Mouse (Mus musculus): ENCODE measurements around the gene G3bp1. TPM values are rescaled to one million over a fixed set of nuclear protein-coding genes. Genes with fewer than 3 reads are reported as not detected.

G3bp1 gene
- polyA plus RNA-seq, 2 experiments, result 27.7 to 58.4 TPM

DNA sequence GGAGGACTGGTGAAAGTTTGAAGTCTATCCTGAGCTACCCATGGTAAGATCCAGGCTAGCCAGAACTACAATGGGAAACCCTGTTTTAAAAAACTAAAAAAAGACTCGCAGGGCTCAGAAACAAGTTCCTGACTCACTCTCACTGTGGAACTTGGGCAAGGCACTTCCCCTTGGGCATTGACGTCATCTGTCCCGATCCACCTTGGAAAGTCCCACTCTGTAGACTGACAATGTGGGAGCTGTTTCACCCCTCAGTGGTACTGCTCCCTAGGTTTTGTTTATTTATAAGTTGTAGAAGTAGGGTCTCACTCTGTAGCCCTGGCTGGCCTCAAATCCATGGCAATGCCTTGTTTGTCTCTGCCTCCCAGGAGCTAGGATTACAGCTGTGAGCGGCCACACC lies 15.8 kb upstream of the G3bp1 start:
- Histone ChIP-seq H3K4me3 (ENCODE audit: insufficient read depth in 1 of 2, low read depth in 2 of 2, low read length in 2 of 2) (no peak overlapping the region), H3K36me3 (replicated peaks; ENCODE audit: control insufficient read depth, insufficient read depth, low read depth) (no peaks in the 10 kb centered on the region; the same call in 1 of the 2 replicates), H3K9ac (replicated peaks) (no peak overlapping the region), H3K9me3 (ENCODE audit: control insufficient read depth, low read length) (no peaks in the 10 kb centered on the region), H3K27me3 (ENCODE audit: control insufficient read depth, insufficient read depth, low read length) (no peaks in the 10 kb centered on the region), H3K4me1 (replicated peaks; ENCODE audit: control insufficient read depth in 2 of 2, insufficient read depth in 2 of 2, low read length in 1 of 2) (peaks cover 0 to 8% of the 10 kb centered on the region in 2 experiments; a peak in 2 of 4 replicates), H3K4me2 (ENCODE audit: low read depth) (no peak overlapping the region), H3K27ac (no peak overlapping the region)
- no peak for ATAC-seq (ENCODE audit: insufficient read depth)
- 62% methylated on average over 4 of the region's 4 CpGs for WGBS (ENCODE audit: insufficient replicate concordance)
- TF ChIP-seq EP300 (IDR thresholded peaks at IDR 0.05; ENCODE audit: low read depth) (no peak), CTCF (IDR thresholded peaks at IDR 0.05; ENCODE audit: low read depth) (no peak)
- DNase-seq (ENCODE audit: low read depth in 3 of 3, low spot score in 3 of 3), result no peak

DNA sequence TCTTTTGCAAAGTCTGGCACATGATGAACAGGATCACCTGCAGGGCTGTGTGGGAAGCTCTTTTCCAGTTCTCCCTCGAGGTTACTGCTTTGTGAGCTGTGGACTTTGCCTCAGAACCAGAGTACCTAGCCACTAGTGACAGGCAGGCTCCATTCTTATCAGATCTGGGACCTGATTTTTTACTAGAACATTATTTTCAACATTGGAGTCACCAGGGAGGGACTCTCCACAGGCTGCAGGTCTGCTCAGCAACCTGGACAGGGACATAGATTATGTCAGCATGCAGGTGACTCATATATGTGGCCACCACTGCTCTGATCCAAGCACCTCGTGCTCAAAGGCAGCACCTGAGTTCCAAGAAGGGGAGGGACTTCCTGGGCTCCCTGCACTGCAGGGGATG lies 14.3 kb upstream of the G3bp1 start:
- no peak overlapping the region for H3K4me2 ChIP-seq (ENCODE audit: low read depth)
- WGBS (ENCODE audit: insufficient replicate concordance), result 51% methylated on average over 2 of the region's 2 CpGs
- H3K27ac ChIP-seq, result no peak overlapping the region
- no peak overlapping the region for H3K9ac ChIP-seq (replicated peaks)
- no peaks in the 10 kb centered on the region for H3K27me3 ChIP-seq (ENCODE audit: control insufficient read depth, insufficient read depth, low read length)
- ATAC-seq (ENCODE audit: insufficient read depth) (no peak), DNase-seq (ENCODE audit: low read depth in 3 of 3, low spot score in 3 of 3) (no peak)
- no peak overlapping the region for H3K4me3 ChIP-seq (ENCODE audit: insufficient read depth in 1 of 2, low read depth in 2 of 2, low read length in 2 of 2)
- TF ChIP-seq EP300 (IDR thresholded peaks at IDR 0.05; ENCODE audit: low read depth), result no peak
- no peak for TF ChIP-seq CTCF (IDR thresholded peaks at IDR 0.05; ENCODE audit: low read depth)
- H3K36me3 ChIP-seq (replicated peaks; ENCODE audit: control insufficient read depth, insufficient read depth, low read depth), result no peaks in the 10 kb centered on the region; the same call in 1 of the 2 replicates
- no peaks in the 10 kb centered on the region for H3K9me3 ChIP-seq (ENCODE audit: control insufficient read depth, low read length)
- peaks cover 4 to 21% of the 10 kb centered on the region in 2 experiments; a peak in 3 of 4 replicates for H3K4me1 ChIP-seq (replicated peaks; ENCODE audit: control insufficient read depth in 2 of 2, insufficient read depth in 2 of 2, low read length in 1 of 2)

GRCm38 (mm10) chr11:55458501-55458900 lies 11.0 kb upstream of the G3bp1 start:
- no peak for DNase-seq (ENCODE audit: low read depth in 3 of 3, low spot score in 3 of 3)
- H3K27ac ChIP-seq, result no peak overlapping the region
- 56% methylated on average over 4 of the region's 4 CpGs for WGBS (ENCODE audit: insufficient replicate concordance)
- no peaks in the 10 kb centered on the region for H3K36me3 ChIP-seq (replicated peaks; ENCODE audit: control insufficient read depth, insufficient read depth, low read depth)
- H3K4me2 ChIP-seq (ENCODE audit: low read depth), result no peak overlapping the region; the same call in 1 of the 2 replicates
- peaks cover 10 to 33% of the 10 kb centered on the region in 2 experiments for H3K4me1 ChIP-seq (replicated peaks; ENCODE audit: control insufficient read depth in 2 of 2, insufficient read depth in 2 of 2, low read length in 1 of 2)
- H3K4me3 ChIP-seq (ENCODE audit: insufficient read depth in 1 of 2, low read depth in 2 of 2, low read length in 2 of 2), result no peak overlapping the region
- no peaks in the 10 kb centered on the region for H3K27me3 ChIP-seq (ENCODE audit: control insufficient read depth, insufficient read depth, low read length)
- H3K9me3 ChIP-seq (ENCODE audit: control insufficient read depth, low read length), result no peaks in the 10 kb centered on the region
- TF ChIP-seq CTCF (IDR thresholded peaks at IDR 0.05; ENCODE audit: low read depth) (no peak), EP300 (IDR thresholded peaks at IDR 0.05; ENCODE audit: low read depth) (no peak)
- no peak overlapping the region for H3K9ac ChIP-seq (replicated peaks)
- ATAC-seq (ENCODE audit: insufficient read depth), result no peak

GRCm38 (mm10) chr11:55459850-55460558 lies 9.5 kb upstream of the G3bp1 start:
- Histone ChIP-seq H3K27ac (peak overlapping the region; percentile 0), H3K4me1 (replicated peaks; ENCODE audit: control insufficient read depth in 2 of 2, insufficient read depth in 2 of 2, low read length in 1 of 2) (peaks cover 10 to 33% of the 10 kb centered on the region in 2 experiments), H3K4me2 (ENCODE audit: low read depth) (peak overlapping the region; percentile 89), H3K4me3 (ENCODE audit: insufficient read depth in 1 of 2, low read depth in 2 of 2, low read length in 2 of 2) (peak overlapping the region; percentile 62 to 77), H3K36me3 (replicated peaks; ENCODE audit: control insufficient read depth, insufficient read depth, low read depth) (no peaks in the 10 kb centered on the region), H3K27me3 (ENCODE audit: control insufficient read depth, insufficient read depth, low read length) (no peaks in the 10 kb centered on the region), H3K9me3 (ENCODE audit: control insufficient read depth, low read length) (no peaks in the 10 kb centered on the region), H3K9ac (replicated peaks) (peak overlapping the region; percentile 62)
- ATAC-seq (ENCODE audit: insufficient read depth), result no peak
- DNase-seq (ENCODE audit: low read depth in 3 of 3, low spot score in 3 of 3), result no peak
- WGBS (ENCODE audit: insufficient replicate concordance), result 33% methylated on average over 3 of the region's 3 CpGs
- TF ChIP-seq EP300 (IDR thresholded peaks at IDR 0.05; ENCODE audit: low read depth) (no peak), CTCF (IDR thresholded peaks at IDR 0.05; ENCODE audit: low read depth) (no peak)

- H3K4me3 ChIP-seq (ENCODE audit: insufficient read depth in 1 of 2, low read depth in 2 of 2, low read length in 2 of 2), result peak overlapping the region; percentile 62 to 77
- peak; percentile 61 for TF ChIP-seq CTCF (IDR thresholded peaks at IDR 0.05; ENCODE audit: low read depth)
- no peak for TF ChIP-seq EP300 (IDR thresholded peaks at IDR 0.05; ENCODE audit: low read depth)
- peak overlapping the region; percentile 89 for H3K4me2 ChIP-seq (ENCODE audit: low read depth)
- H3K9me3 ChIP-seq (ENCODE audit: control insufficient read depth, low read length), result no peaks in the 10 kb centered on the region
- DNase-seq (ENCODE audit: low read depth in 3 of 3, low spot score in 3 of 3) (peak in 1 of 3 experiments; percentile 35), ATAC-seq (ENCODE audit: insufficient read depth) (peak; percentile 27)
- H3K9ac ChIP-seq (replicated peaks), result peak overlapping the region; percentile 62
- H3K36me3 ChIP-seq (replicated peaks; ENCODE audit: control insufficient read depth, insufficient read depth, low read depth), result no peaks in the 10 kb centered on the region
- H3K27ac ChIP-seq, result peak overlapping the region; percentile 0
- H3K4me1 ChIP-seq (replicated peaks; ENCODE audit: control insufficient read depth in 2 of 2, insufficient read depth in 2 of 2, low read length in 1 of 2), result peaks cover 10 to 30% of the 10 kb centered on the region in 2 experiments
- no peaks in the 10 kb centered on the region for H3K27me3 ChIP-seq (ENCODE audit: control insufficient read depth, insufficient read depth, low read length)
- WGBS (ENCODE audit: insufficient replicate concordance), result under 1% methylated on average over 17 of the region's 17 CpGs
Measured at GRCm38 (mm10) chr11:55460559-55461018, 8.9 kb upstream of the G3bp1 start.

Data from liver, embryonic 14.5 days (tissue).